Mouse (Mus musculus) myocyte (in vitro differentiated cells): ENCODE data around the gene Gsk3b.

Experiments used
- MYOG ChIP-seq, 3 experiments: IDR thresholded peaks; one replicate each; pipeline ENCODE4 v1.6.1; 2011; ENCODE audit warnings: control low read depth in 2 of 3, low read depth in 2 of 3, mild to moderate bottlenecking in 2 of 3; ENCODE audit not compliant: insufficient read length in 2 of 3, control insufficient read depth in 1 of 3, insufficient read depth in 1 of 3
- USF1 ChIP-seq: IDR thresholded peaks from one replicate; pipeline ENCODE4 v1.6.1; 2011; ENCODE audit warnings: low read depth, mild to moderate bottlenecking, control low read depth, moderate library complexity

DNA sequence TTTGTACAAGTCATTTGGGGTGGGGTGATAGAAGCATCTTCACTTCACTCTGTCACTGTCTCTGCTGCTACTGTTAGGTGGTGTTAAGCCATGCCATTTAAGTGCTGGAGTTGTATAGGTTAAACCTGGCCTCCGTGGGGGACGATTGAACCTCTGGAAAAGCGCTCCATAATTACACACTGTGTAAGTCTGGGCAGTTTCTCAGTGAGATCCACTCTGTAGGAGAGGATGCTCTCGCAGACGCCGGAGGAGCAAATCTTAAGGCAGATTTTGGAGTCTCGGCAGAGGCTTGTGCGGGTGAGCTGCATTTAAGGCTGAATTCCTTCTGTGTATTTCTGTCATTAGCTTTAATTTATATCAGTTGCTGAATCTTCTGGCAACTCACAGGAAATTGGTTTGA lies 92.6 kb downstream of the Gsk3b start:
- TF ChIP-seq USF1, result no peak
- no peak for TF ChIP-seq MYOG (IDR thresholded peaks at IDR 0.05; ENCODE audit: control insufficient read depth in 1 of 3, insufficient read depth in 1 of 3, insufficient read length in 2 of 3, low read depth in 2 of 3)
